In genomic region chr4:146457720-146458119, GRCm38 (mm10) we compare ENCODE assay signal across 11 mouse cellular contexts. TPM values are rescaled to one million over a fixed set of nuclear protein-coding genes. Genes with fewer than 3 reads are reported as not detected.
DNase-seq lines count a peak whose midpoint lies in the region; ATAC-seq and TF ChIP-seq lines count a peak whose summit lies in the region.
"Had no signal": no experiment of that assay in that cellular context is flagged by ENCODE, and none has a peak within 500 bp of the region (broad histone marks: within the 10 kb centered on the region; RNA-seq: fewer than 3 reads in every experiment).

No protein-coding gene starts in this region.

- H3K4me3 ChIP-seq in heart, postnatal 0 days (ENCODE audit: low read depth, low read length): no peak overlapping the region
- no peak overlapping the region for H3K4me3 ChIP-seq in limb, embryonic 15.5 days

- H3K36me3 ChIP-seq in heart, postnatal 0 days (replicated peaks; ENCODE audit: control insufficient read depth, insufficient read depth, low read length): no peaks in the 10 kb centered on the region
- no peaks in the 10 kb centered on the region for H3K36me3 ChIP-seq in limb, embryonic 15.5 days

- no peaks in the 10 kb centered on the region for H3K27me3 ChIP-seq in heart, postnatal 0 days (ENCODE audit: control insufficient read depth, insufficient read depth, low read length)
- H3K27me3 ChIP-seq in limb, embryonic 15.5 days: no peaks in the 10 kb centered on the region

- peak; percentile 27 for ATAC-seq in heart, postnatal 0 days (ENCODE audit: insufficient read depth, low read depth)
- peak; percentile 22; the same call in 1 of the 2 replicates for ATAC-seq in limb, embryonic 15.5 days (ENCODE audit: insufficient number of reproducible peaks, low FRiP score, low TSS enrichment, low read depth)
- no peak for ATAC-seq in megakaryocyte progenitor cell, adult 5-6 weeks (replicated peaks; ENCODE audit: poor library complexity)

- TF ChIP-seq EP300 in heart, postnatal 0 days (IDR thresholded peaks at IDR 0.05; ENCODE audit: low read depth): no peak

- intact Hi-C loops in heart, postnatal 14 days (cut with DNase I): no loop called here

- DNase-seq in heart, postnatal 0 days (ENCODE audit: low spot score): no peak
- no peak for DNase-seq in heart, postnatal 14 days
- peak; percentile 48 for DNase-seq in testis, postnatal 10 days (ENCODE audit: low spot score)
- DNase-seq in testis, postnatal 14 days (ENCODE audit: low spot score): no peak
- DNase-seq in left cerebral cortex, adult 9 months (ENCODE audit: low spot score in 2 of 2): no peak
- DNase-seq in retina, postnatal 1 day: no peak
- DNase-seq: adrenal gland, adult 8-10 months; cerebellum, adult 18-20 months had no signal

- no peak overlapping the region for H3K9ac ChIP-seq in heart, postnatal 0 days (replicated peaks; ENCODE audit: low read depth, low read length)
- no peak overlapping the region for H3K9ac ChIP-seq in limb, embryonic 15.5 days
- H3K9ac ChIP-seq: liver, embryonic 14.5 days had no signal

- no peak for TF ChIP-seq CTCF in heart, postnatal 0 days (IDR thresholded peaks at IDR 0.05; ENCODE audit: low read depth)

- no peaks in the 10 kb centered on the region for H3K4me1 ChIP-seq in heart, postnatal 0 days (ENCODE audit: control insufficient read depth, insufficient read depth)
- no peaks in the 10 kb centered on the region for H3K4me1 ChIP-seq in limb, embryonic 15.5 days

- H3K4me2 ChIP-seq in heart, postnatal 0 days (ENCODE audit: low read depth, low read length): no peak overlapping the region
- H3K4me2 ChIP-seq in limb, embryonic 15.5 days: no peak overlapping the region

- WGBS in heart, postnatal 0 days: 61% methylated on average over 1 of the region's 1 CpGs
- WGBS in limb, embryonic 15.5 days: 68% methylated on average over 1 of the region's 1 CpGs

- peaks cover 51% of the 10 kb centered on the region for H3K9me3 ChIP-seq in heart, postnatal 0 days (replicated peaks; ENCODE audit: control insufficient read depth, low read length)
- peaks cover 43% of the 10 kb centered on the region for H3K9me3 ChIP-seq in limb, embryonic 15.5 days

- no peak overlapping the region for H3K27ac ChIP-seq in heart, postnatal 0 days (ENCODE audit: low read depth)
- no peak overlapping the region for H3K27ac ChIP-seq in limb, embryonic 15.5 days
- H3K27ac ChIP-seq: liver, embryonic 14.5 days had no signal

RNA-seq across cellular contexts. Expression of gene Zfp992, which starts 8.9 kb away (rescaled TPM):
- total RNA-seq in heart, postnatal 0 days (2014; rRNA removed; ENCODE audit: low replicate concordance): 1.8 and 3.2 TPM in 2 replicates
- polyA plus RNA-seq in heart, postnatal 0 days (2015; fragmentation: Nextera tagmentation; extraction: Ambion mirVana): 2.6 TPM in 2 replicates
- total RNA-seq in heart, postnatal 14 days (2021): 1 to 10 TPM; 2.9 to 3.3 TPM
- polyA plus RNA-seq in limb, embryonic 15.5 days (2015; fragmentation: Nextera tagmentation; extraction: Ambion mirVana): 2.4 and 3.3 TPM in 2 replicates
- total RNA-seq in megakaryocyte progenitor cell, adult 5-6 weeks (2015): 22.0 and 24.6 TPM in 2 replicates
- total RNA-seq in megakaryocyte progenitor cell, adult 5-6 weeks (2017): 7.4 and 12.2 TPM in 2 replicates

RNA-seq across cellular contexts. Expression of gene Zfp981, which starts 44.1 kb away (rescaled TPM):
- total RNA-seq in heart, postnatal 0 days (2014; rRNA removed; ENCODE audit: low replicate concordance): 0.97 TPM in 1 of 2 replicates, not detected in the other
- 0.05 TPM in 1 of 2 replicates, not detected in the other for polyA plus RNA-seq in heart, postnatal 0 days (2015; fragmentation: Nextera tagmentation; extraction: Ambion mirVana)
- total RNA-seq in heart, postnatal 14 days (2021): 1 to 10 TPM in 1 of 2 experiments, under 1 TPM in 1; 0.71 to 1.1 TPM
- 0.05 and 0.07 TPM in 2 replicates for polyA plus RNA-seq in limb, embryonic 15.5 days (2015; fragmentation: Nextera tagmentation; extraction: Ambion mirVana)
- 0.05 and 0.10 TPM in 2 replicates for total RNA-seq in megakaryocyte progenitor cell, adult 5-6 weeks (2015)
- total RNA-seq in megakaryocyte progenitor cell, adult 5-6 weeks (2017): not detected in 2 replicates
